Mouse (Mus musculus): ENCODE data around the gene Med25.

DNA sequence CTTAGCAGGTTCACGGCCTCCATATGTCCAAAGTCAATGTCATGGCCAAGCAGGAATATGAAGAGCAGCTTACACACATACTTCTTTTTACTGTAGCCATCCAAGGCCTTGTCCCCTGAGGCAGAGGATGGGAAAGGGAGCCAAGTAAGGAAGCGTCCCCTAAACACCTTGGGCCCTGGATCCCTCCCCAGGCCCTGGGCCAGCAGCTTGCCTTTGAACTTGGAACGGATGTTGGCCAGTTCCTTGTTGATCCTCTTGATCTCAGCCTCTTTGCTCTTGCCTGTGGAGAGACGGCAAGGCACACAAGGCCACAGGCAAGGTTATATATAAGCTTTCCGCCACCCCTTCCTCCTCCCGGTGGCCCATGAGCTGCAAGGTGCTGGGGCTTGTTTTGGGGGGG is 23.7 kb upstream of the Med25 start:
- TF ChIP-seq CTCF (IDR thresholded peaks at IDR 0.05; ENCODE audit: extremely low read depth, insufficient read length, insufficient replicate concordance, low read depth, low read length) (no peak), POLR2A (IDR thresholded peaks at IDR 0.05; ENCODE audit: low read depth, low read length) (no peak)

All from small intestine, adult 2 months (tissue).